Comparison of ENCODE assay signal across 13 mouse cellular contexts in the genomic region with DNA sequence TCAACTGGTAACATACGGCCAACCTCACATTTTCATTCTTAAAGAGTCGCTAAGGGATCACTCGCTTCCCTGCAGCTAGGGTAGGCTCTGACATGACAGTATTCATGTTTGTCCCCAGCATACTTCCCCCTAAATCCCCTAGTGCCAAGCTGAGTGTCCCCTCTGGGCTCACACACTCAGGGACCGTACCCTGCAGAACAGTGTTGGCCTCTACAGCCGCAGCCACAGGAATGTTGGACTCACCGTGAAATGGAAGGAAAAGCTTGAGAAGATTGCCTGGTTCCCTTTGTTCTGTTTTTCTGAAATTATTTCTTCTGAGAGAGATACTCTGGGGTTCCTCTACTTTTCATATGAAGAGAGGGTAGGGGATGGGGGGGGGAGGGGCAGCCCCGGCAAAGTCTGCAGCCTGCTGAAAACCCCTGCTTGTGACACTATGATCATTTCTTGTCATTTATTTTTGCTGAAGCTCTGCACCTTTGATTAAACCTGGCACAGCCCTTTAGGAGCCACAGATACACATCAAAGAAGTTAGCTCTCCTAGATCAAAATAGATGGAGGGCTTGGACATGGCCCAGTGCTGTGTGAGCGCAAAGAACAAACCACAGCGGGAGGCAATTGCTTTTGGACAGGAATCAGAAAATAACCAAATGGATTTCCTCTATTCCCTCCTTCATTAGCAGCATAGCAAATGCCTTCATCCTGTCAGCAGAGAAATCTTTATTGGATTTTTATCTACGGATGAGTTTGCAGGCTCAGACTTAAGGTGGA.
DNase-seq lines count a peak whose midpoint lies in the region; ATAC-seq lines count a peak whose summit lies in the region.
"Had no signal": no experiment of that assay in that cellular context is flagged by ENCODE, and none has a peak within 500 bp of the region (broad histone marks: within the 10 kb centered on the region; RNA-seq: fewer than 3 reads in every experiment).

No protein-coding gene starts in this region.

- H3K4me2 ChIP-seq in forebrain, embryonic 12.5 days = no peak overlapping the region
- no peak overlapping the region for H3K4me2 ChIP-seq in forebrain, embryonic 16.5 days (ENCODE audit: low read length)
- no peak overlapping the region for H3K4me2 ChIP-seq in lung, embryonic 16.5 days (ENCODE audit: low read depth, low read length)
- H3K4me2 ChIP-seq in hindbrain, embryonic 15.5 days = no peak overlapping the region
- H3K4me2 ChIP-seq: liver, embryonic 13.5 days had no signal

- no peak overlapping the region for H3K9ac ChIP-seq in forebrain, embryonic 12.5 days
- H3K9ac ChIP-seq in forebrain, embryonic 16.5 days (replicated peaks; ENCODE audit: low read depth, low read length) = no peak overlapping the region
- no peak overlapping the region for H3K9ac ChIP-seq in lung, embryonic 16.5 days (ENCODE audit: low read length)
- no peak overlapping the region for H3K9ac ChIP-seq in hindbrain, embryonic 15.5 days
- H3K9ac ChIP-seq: liver, embryonic 13.5 days had no signal

- no peaks in the 10 kb centered on the region for H3K36me3 ChIP-seq in forebrain, embryonic 12.5 days (replicated peaks)
- H3K36me3 ChIP-seq in forebrain, embryonic 16.5 days (ENCODE audit: control insufficient read depth, insufficient read depth) = no peaks in the 10 kb centered on the region
- no peaks in the 10 kb centered on the region for H3K36me3 ChIP-seq in lung, embryonic 16.5 days (ENCODE audit: control insufficient read depth, insufficient read depth, low read length)
- no peaks in the 10 kb centered on the region for H3K36me3 ChIP-seq in hindbrain, embryonic 15.5 days
- H3K36me3 ChIP-seq: liver, embryonic 13.5 days had no signal

- no peak for ATAC-seq in forebrain, embryonic 12.5 days (ENCODE audit: low FRiP score)
- no peak for ATAC-seq in forebrain, embryonic 16.5 days
- ATAC-seq in lung, embryonic 16.5 days (ENCODE audit: low read depth) = peak; percentile 43; the same call in 1 of the 2 replicates
- no peak for ATAC-seq in hindbrain, embryonic 15.5 days (ENCODE audit: low FRiP score, low read depth)
- no peak for ATAC-seq in activated CD4-positive, CD25-positive, alpha-beta regulatory T cell, adult 4 months

- peak overlapping the region; percentile 83 for H3K27ac ChIP-seq in forebrain, embryonic 12.5 days
- no peak overlapping the region; the same call in 1 of the 2 replicates for H3K27ac ChIP-seq in forebrain, embryonic 16.5 days (ENCODE audit: low read length)
- no peak overlapping the region for H3K27ac ChIP-seq in lung, embryonic 16.5 days (ENCODE audit: low read length)
- H3K27ac ChIP-seq in hindbrain, embryonic 15.5 days (replicated peaks) = peak overlapping the region; percentile 32; the same call in 1 of the 2 replicates
- H3K27ac ChIP-seq: liver, embryonic 13.5 days had no signal

- H3K4me3 ChIP-seq in forebrain, embryonic 12.5 days (replicated peaks) = no peak overlapping the region
- H3K4me3 ChIP-seq in forebrain, embryonic 16.5 days (replicated peaks; ENCODE audit: low read length) = no peak overlapping the region
- no peak overlapping the region for H3K4me3 ChIP-seq in lung, embryonic 16.5 days (ENCODE audit: low read length)
- no peak overlapping the region for H3K4me3 ChIP-seq in hindbrain, embryonic 15.5 days
- H3K4me3 ChIP-seq: liver, embryonic 13.5 days had no signal

- H3K9me3 ChIP-seq in forebrain, embryonic 12.5 days = no peaks in the 10 kb centered on the region
- no peaks in the 10 kb centered on the region for H3K9me3 ChIP-seq in forebrain, embryonic 16.5 days (ENCODE audit: control insufficient read depth, low read length)
- H3K9me3 ChIP-seq in lung, embryonic 16.5 days (ENCODE audit: control insufficient read depth, low read length) = no peaks in the 10 kb centered on the region
- no peaks in the 10 kb centered on the region for H3K9me3 ChIP-seq in hindbrain, embryonic 15.5 days
- H3K9me3 ChIP-seq: liver, embryonic 13.5 days had no signal

- peaks cover 29% of the 10 kb centered on the region for H3K4me1 ChIP-seq in forebrain, embryonic 12.5 days
- H3K4me1 ChIP-seq in forebrain, embryonic 16.5 days (replicated peaks; ENCODE audit: control insufficient read depth, insufficient read depth, low read length) = peaks cover 29% of the 10 kb centered on the region
- peaks cover 4% of the 10 kb centered on the region; the same call in 1 of the 2 replicates for H3K4me1 ChIP-seq in lung, embryonic 16.5 days (replicated peaks; ENCODE audit: control insufficient read depth, insufficient read depth, low read length)
- peaks cover 27% of the 10 kb centered on the region for H3K4me1 ChIP-seq in hindbrain, embryonic 15.5 days (replicated peaks)
- H3K4me1 ChIP-seq: liver, embryonic 13.5 days had no signal

- no peaks in the 10 kb centered on the region for H3K27me3 ChIP-seq in forebrain, embryonic 12.5 days
- no peaks in the 10 kb centered on the region for H3K27me3 ChIP-seq in forebrain, embryonic 16.5 days (replicated peaks; ENCODE audit: control insufficient read depth, insufficient read depth, low read length)
- no peaks in the 10 kb centered on the region for H3K27me3 ChIP-seq in lung, embryonic 16.5 days (ENCODE audit: control insufficient read depth, insufficient read depth, low read depth, low read length)
- H3K27me3 ChIP-seq in hindbrain, embryonic 15.5 days = no peaks in the 10 kb centered on the region
- H3K27me3 ChIP-seq: liver, embryonic 13.5 days had no signal

- WGBS in forebrain, embryonic 12.5 days = 73% methylated on average over 10 of the region's 10 CpGs
- WGBS in forebrain, embryonic 16.5 days = 48% methylated on average over 10 of the region's 10 CpGs
- WGBS in lung, embryonic 16.5 days = 71% methylated on average over 10 of the region's 10 CpGs
- 58% methylated on average over 10 of the region's 10 CpGs for WGBS in hindbrain, embryonic 15.5 days

- DNase-seq in lung, postnatal 25 days (ENCODE audit: low spot score) = no peak
- DNase-seq in cerebellum, adult 9-11 months = peak; percentile 3
- DNase-seq in ovary, postnatal 14 days (ENCODE audit: low spot score) = no peak
- DNase-seq: heart, postnatal 36 days; kidney, postnatal 36 days; liver, embryonic 13.5 days; right cerebral cortex, postnatal 14 days; thymus, postnatal 25 days had no signal

Comparison
In these comparisons a context has a peak if more than half of its experiments do, and no peak if none do; other contexts are left out.
1. H3K27ac ChIP-seq: peak in forebrain, embryonic 12.5 days (single experiment) and hindbrain, embryonic 15.5 days (single experiment); none in forebrain, embryonic 16.5 days (single experiment) and lung, embryonic 16.5 days (single experiment).